Mouse (Mus musculus): Measurements from ENCODE around the gene Daam1.

DNA sequence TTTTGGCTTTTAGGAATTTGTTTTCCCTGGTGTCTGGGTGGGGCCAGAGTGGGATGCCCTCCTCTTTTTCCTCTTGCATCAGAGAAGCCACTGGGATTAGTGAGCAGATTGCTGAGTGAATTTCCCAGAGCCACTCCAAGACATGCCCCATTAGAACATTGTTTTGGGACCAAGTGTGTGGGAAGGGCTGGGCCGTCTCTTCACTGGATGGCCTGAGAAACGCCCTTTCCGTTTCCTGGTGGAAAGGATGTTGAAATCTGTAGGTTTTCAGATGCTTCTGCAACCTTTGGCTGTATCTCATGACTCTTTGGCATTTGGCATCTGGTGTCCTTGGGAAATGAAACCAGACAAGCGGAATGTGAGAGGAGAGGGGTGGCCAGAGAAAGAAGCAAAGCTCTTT is 54.8 kb downstream of the Daam1 start:
- no peak for TF ChIP-seq CTCF (IDR thresholded peaks at IDR 0.05; ENCODE audit: low read depth)
- TF ChIP-seq EP300 (IDR thresholded peaks at IDR 0.05; ENCODE audit: low read depth): no peak

All from liver, embryonic 14.5 days (tissue).